Mouse (Mus musculus) midbrain, embryonic 12.5 days (tissue): Measurements from ENCODE around the gene Stat5b. TPM values are rescaled to one million over a fixed set of nuclear protein-coding genes. Genes with fewer than 3 reads are reported as not detected.

Experiments used
- ATAC-seq: fragments of 200-750 bp; cut with Nextera tagmentation; 2 replicates; pipeline ENCODE4 v1.8.0; 2017; ENCODE audit warnings: low read depth, moderate TSS enrichment, moderate library complexity; ENCODE audit not compliant: low FRiP score
- H3K27ac ChIP-seq: fragments of 300-500 bp; sonication (generic); replicated peaks from 2 replicates; pipeline ENCODE4 v1.5.1; 2016; ENCODE audit warnings: mild to moderate bottlenecking
- H3K27me3 ChIP-seq: fragments of 300-500 bp; sonication (generic); 2 replicates; pipeline ENCODE4 v1.6.1; 2016; ENCODE audit warnings: mild to moderate bottlenecking
- H3K36me3 ChIP-seq: fragments of 300-500 bp; sonication (generic); 2 replicates; pipeline ENCODE4 v1.6.1; 2016
- H3K4me1 ChIP-seq: fragments of 300-500 bp; sonication (generic); 2 replicates; pipeline ENCODE4 v1.6.1; 2016
- H3K4me2 ChIP-seq: fragments of 300-500 bp; sonication (generic); replicated peaks from 2 replicates; pipeline ENCODE4 v1.6.1; 2016; ENCODE audit warnings: mild to moderate bottlenecking, moderate library complexity
- H3K4me3 ChIP-seq: fragments of 300-500 bp; sonication (generic); 2 replicates; pipeline ENCODE4 v1.5.1; 2016; ENCODE audit warnings: mild to moderate bottlenecking
- H3K9ac ChIP-seq: fragments of 300-500 bp; sonication (generic); replicated peaks from 2 replicates; pipeline ENCODE4 v1.6.1; 2016; ENCODE audit warnings: mild to moderate bottlenecking, moderate library complexity
- H3K9me3 ChIP-seq: fragments of 300-500 bp; sonication (generic); 2 replicates; pipeline ENCODE4 v1.6.1; 2016; ENCODE audit warnings: mild to moderate bottlenecking
- WGBS: fragments of 180-500 bp; shearing (Covaris S2); methylation state at CpG from one replicate; pipeline ENCODE4 v1.1.7; 2016; 5-methylcytosine and 5-hydroxymethylcytosine counted together
- polyA plus RNA-seq: library from polyadenylated mRNA; unstranded; fragments of >200 nt; fragmentation: Nextera tagmentation; extraction: Ambion mirVana; gene quantifications from 2 replicates; pipeline ENCODE4 v1.2.1, GENCODE M21; 2016

Stat5b gene
- 18.8 and 19.4 TPM in 2 replicates for polyA plus RNA-seq

- H3K4me1 ChIP-seq = peaks cover 19% of the 10 kb centered on the region
- H3K4me3 ChIP-seq = peak within 1 kb of the TSS; percentile 93
- peaks cover 24% of the 10 kb centered on the region for H3K27me3 ChIP-seq
- peak; percentile 81 for ATAC-seq
- under 1% methylated on average over 99 of the region's 104 CpGs for WGBS
- H3K36me3 ChIP-seq = no peaks in the 10 kb centered on the region
- peak within 1 kb of the TSS; percentile 79 for H3K27ac ChIP-seq
- no peaks in the 10 kb centered on the region for H3K9me3 ChIP-seq
- H3K4me2 ChIP-seq = peak within 1 kb of the TSS; percentile 88
- H3K9ac ChIP-seq = peak within 1 kb of the TSS; percentile 95
These were observed at the start of gene Stat5b for GRCm38 (mm10) chr11:100850038-100850777. TSS of gene Stat5b (minus strand) at chr11:100850724.

GRCm38 (mm10) chr11:100898441-100899199, 48.1 kb upstream of the Stat5b start:
- Histone ChIP-seq H3K27me3 (no peaks in the 10 kb centered on the region), H3K4me3 (no peak overlapping the region), H3K4me1 (peaks cover 9% of the 10 kb centered on the region), H3K9ac (no peak overlapping the region), H3K27ac (0 out of 2 replicates have a peak overlapping the region, but pooled peaks have one; percentile 8), H3K9me3 (peaks cover 7% of the 10 kb centered on the region; the same call in 1 of the 2 replicates), H3K4me2 (peak overlapping the region; percentile 14; the same call in 1 of the 2 replicates), H3K36me3 (peaks cover 22% of the 10 kb centered on the region)
- 55% methylated on average over 16 of the region's 16 CpGs for WGBS
- ATAC-seq = no peak

GRCm38 (mm10) chr11:100897294-100898231, 47.0 kb upstream of the Stat5b start:
- Histone ChIP-seq H3K9me3 (peaks cover 7% of the 10 kb centered on the region; the same call in 1 of the 2 replicates), H3K36me3 (peaks cover 15% of the 10 kb centered on the region), H3K4me1 (peaks cover 10% of the 10 kb centered on the region), H3K27ac (peak overlapping the region; percentile 20; the same call in 1 of the 2 replicates), H3K27me3 (no peaks in the 10 kb centered on the region), H3K4me2 (no peak overlapping the region), H3K4me3 (no peak overlapping the region), H3K9ac (no peak overlapping the region)
- ATAC-seq = no peak
- 79% methylated on average over 7 of the region's 7 CpGs for WGBS

GRCm38 (mm10) chr11:100896078-100896477, 45.6 kb upstream of the Stat5b start:
- Histone ChIP-seq H3K4me2 (no peak overlapping the region), H3K4me3 (no peak overlapping the region), H3K9ac (no peak overlapping the region), H3K27ac (no peak overlapping the region), H3K27me3 (no peaks in the 10 kb centered on the region), H3K36me3 (peaks cover 2% of the 10 kb centered on the region; the same call in 1 of the 2 replicates), H3K4me1 (peaks cover 10% of the 10 kb centered on the region), H3K9me3 (no peaks in the 10 kb centered on the region)
- WGBS = 81% methylated on average over 10 of the region's 10 CpGs
- ATAC-seq = no peak

GRCm38 (mm10) chr11:100894146-100894918, 43.8 kb upstream of the Stat5b start:
- no peak for ATAC-seq
- H3K27me3 ChIP-seq = no peaks in the 10 kb centered on the region
- no peak overlapping the region for H3K27ac ChIP-seq
- H3K9ac ChIP-seq = no peak overlapping the region
- no peaks in the 10 kb centered on the region for H3K9me3 ChIP-seq
- 73% methylated on average over 9 of the region's 9 CpGs for WGBS
- H3K4me1 ChIP-seq = peaks cover 10% of the 10 kb centered on the region
- no peak overlapping the region for H3K4me3 ChIP-seq
- H3K36me3 ChIP-seq = no peaks in the 10 kb centered on the region
- no peak overlapping the region for H3K4me2 ChIP-seq

- no peak for ATAC-seq
- WGBS = 10% methylated on average over 9 of the region's 9 CpGs
These were observed 43.0 kb upstream of the Stat5b start for GRCm38 (mm10) chr11:100893482-100893881.

GRCm38 (mm10) chr11:100892435-100892834, 41.9 kb upstream of the Stat5b start:
- H3K36me3 ChIP-seq = no peaks in the 10 kb centered on the region
- 84% methylated on average over 5 of the region's 5 CpGs for WGBS
- no peak overlapping the region for H3K27ac ChIP-seq
- H3K4me2 ChIP-seq = no peak overlapping the region
- no peak overlapping the region for H3K4me3 ChIP-seq
- no peaks in the 10 kb centered on the region for H3K27me3 ChIP-seq
- H3K9me3 ChIP-seq = no peaks in the 10 kb centered on the region
- ATAC-seq = no peak
- H3K9ac ChIP-seq = no peak overlapping the region
- H3K4me1 ChIP-seq = peaks cover 7% of the 10 kb centered on the region; the same call in 1 of the 2 replicates

More at GRCm38 (mm10) chr11:100893482-100893881, 43.0 kb upstream of the Stat5b start:
- no peaks in the 10 kb centered on the region for H3K27me3 ChIP-seq
- no peaks in the 10 kb centered on the region for H3K36me3 ChIP-seq
- no peak overlapping the region for H3K4me3 ChIP-seq
- no peak overlapping the region for H3K27ac ChIP-seq
- 0 out of 2 replicates have a peak overlapping the region, but pooled peaks have one; percentile 16 for H3K4me2 ChIP-seq
- no peak overlapping the region for H3K9ac ChIP-seq
- peaks cover 10% of the 10 kb centered on the region for H3K4me1 ChIP-seq
- no peaks in the 10 kb centered on the region for H3K9me3 ChIP-seq

- peaks cover 7% of the 10 kb centered on the region; the same call in 1 of the 2 replicates for H3K4me1 ChIP-seq
- H3K4me3 ChIP-seq = no peak overlapping the region
- H3K9me3 ChIP-seq = no peaks in the 10 kb centered on the region
- no peak overlapping the region for H3K9ac ChIP-seq
- ATAC-seq = no peak
- no peaks in the 10 kb centered on the region for H3K27me3 ChIP-seq
- no peak overlapping the region for H3K4me2 ChIP-seq
- H3K27ac ChIP-seq = peak overlapping the region; percentile 42
- 71% methylated on average over 15 of the region's 15 CpGs for WGBS
- H3K36me3 ChIP-seq = no peaks in the 10 kb centered on the region
These were observed 41.0 kb upstream of the Stat5b start for GRCm38 (mm10) chr11:100891256-100892123.

- Histone ChIP-seq H3K4me2 (no peak overlapping the region), H3K9me3 (no peaks in the 10 kb centered on the region), H3K4me3 (no peak overlapping the region), H3K27ac (no peak overlapping the region), H3K4me1 (peaks cover 7% of the 10 kb centered on the region; the same call in 1 of the 2 replicates), H3K36me3 (no peaks in the 10 kb centered on the region), H3K9ac (no peak overlapping the region), H3K27me3 (no peaks in the 10 kb centered on the region)
- WGBS = 89% methylated on average over 6 of the region's 6 CpGs
- ATAC-seq = no peak
These were observed 40.0 kb upstream of the Stat5b start for GRCm38 (mm10) chr11:100890481-100890880.

GRCm38 (mm10) chr11:100888348-100888820, 37.9 kb upstream of the Stat5b start:
- Histone ChIP-seq H3K36me3 (no peaks in the 10 kb centered on the region), H3K9ac (no peak overlapping the region), H3K4me2 (no peak overlapping the region), H3K4me3 (no peak overlapping the region), H3K27ac (no peak overlapping the region), H3K4me1 (peaks cover 3% of the 10 kb centered on the region; the same call in 1 of the 2 replicates), H3K9me3 (no peaks in the 10 kb centered on the region), H3K27me3 (no peaks in the 10 kb centered on the region; the same call in 1 of the 2 replicates)
- ATAC-seq = no peak
- WGBS = 79% methylated on average over 10 of the region's 10 CpGs
